In genomic region chrX:157733836-157734235, GRCm38 (mm10) we compare ENCODE assay signal across 31 mouse cellular contexts. TPM values are rescaled to one million over a fixed set of nuclear protein-coding genes. Genes with fewer than 3 reads are reported as not detected.
DNase-seq lines count a peak whose midpoint lies in the region; ATAC-seq and TF ChIP-seq lines count a peak whose summit lies in the region.
"Had no signal": no experiment of that assay in that cellular context is flagged by ENCODE, and none has a peak within 500 bp of the region (broad histone marks: within the 10 kb centered on the region; RNA-seq: fewer than 3 reads in every experiment).

No protein-coding gene starts in this region.

- no peak overlapping the region for H3K27ac ChIP-seq in forebrain, embryonic 14.5 days (ENCODE audit: low read depth, low read length)
- H3K27ac ChIP-seq in forebrain, embryonic 13.5 days: no peak overlapping the region
- peak overlapping the region; percentile 67; the same call in 1 of the 2 replicates for H3K27ac ChIP-seq in cortical plate, adult 2 months (ENCODE audit: insufficient read depth, low read length)
- H3K27ac ChIP-seq: embryonic facial prominence, embryonic 13.5 days; intestine, embryonic 15.5 days; kidney, postnatal 0 days; limb, embryonic 12.5 days; liver, embryonic 15.5 days; neural tube, embryonic 15.5 days had no signal

- no peaks in the 10 kb centered on the region for H3K9me3 ChIP-seq in forebrain, embryonic 14.5 days (replicated peaks; ENCODE audit: control insufficient read depth, low read length)
- no peaks in the 10 kb centered on the region for H3K9me3 ChIP-seq in forebrain, embryonic 13.5 days (replicated peaks)
- H3K9me3 ChIP-seq: embryonic facial prominence, embryonic 13.5 days; intestine, embryonic 15.5 days; limb, embryonic 12.5 days; liver, embryonic 15.5 days; neural tube, embryonic 15.5 days had no signal

- no peak for TF ChIP-seq POLR2A in cortical plate, adult 2 months (IDR thresholded peaks at IDR 0.05; ENCODE audit: extremely low read depth, insufficient read depth, low read length)

- H3K4me2 ChIP-seq in forebrain, embryonic 14.5 days (ENCODE audit: low read length): no peak overlapping the region
- no peak overlapping the region for H3K4me2 ChIP-seq in forebrain, embryonic 13.5 days
- H3K4me2 ChIP-seq: embryonic facial prominence, embryonic 13.5 days; intestine, embryonic 15.5 days; limb, embryonic 12.5 days; liver, embryonic 15.5 days; lung, embryonic 14.5 days; neural tube, embryonic 15.5 days had no signal

- 51% methylated on average over 2 of the region's 2 CpGs for WGBS in forebrain, embryonic 14.5 days
- 53% methylated on average over 2 of the region's 2 CpGs for WGBS in forebrain, embryonic 13.5 days

- H3K4me1 ChIP-seq in forebrain, embryonic 14.5 days (ENCODE audit: control insufficient read depth, insufficient read depth, low read length): no peaks in the 10 kb centered on the region
- no peaks in the 10 kb centered on the region for H3K4me1 ChIP-seq in forebrain, embryonic 13.5 days
- no peaks in the 10 kb centered on the region; the same call in 1 of the 2 replicates for H3K4me1 ChIP-seq in cortical plate, adult 2 months (ENCODE audit: control insufficient read depth, insufficient read depth, low read length)
- H3K4me1 ChIP-seq: embryonic facial prominence, embryonic 13.5 days; intestine, embryonic 15.5 days; limb, embryonic 12.5 days; liver, embryonic 15.5 days had no signal

- H3K9ac ChIP-seq in forebrain, embryonic 14.5 days (ENCODE audit: low read length): no peak overlapping the region
- no peak overlapping the region for H3K9ac ChIP-seq in forebrain, embryonic 13.5 days
- H3K9ac ChIP-seq: embryonic facial prominence, embryonic 13.5 days; intestine, embryonic 15.5 days; limb, embryonic 12.5 days; liver, embryonic 15.5 days; lung, embryonic 14.5 days; neural tube, embryonic 15.5 days had no signal

- ATAC-seq in forebrain, embryonic 14.5 days: no peak
- no peak for ATAC-seq in forebrain, embryonic 13.5 days
- ATAC-seq: hindbrain, embryonic 16.5 days; intestine, embryonic 15.5 days had no signal

- TF ChIP-seq CTCF in cortical plate, adult 2 months (IDR thresholded peaks at IDR 0.05; ENCODE audit: extremely low read depth, insufficient read depth, low read length): no peak

- no peak overlapping the region for H3K4me3 ChIP-seq in forebrain, embryonic 14.5 days (ENCODE audit: low read depth, low read length)
- H3K4me3 ChIP-seq in forebrain, embryonic 13.5 days: no peak overlapping the region
- no peak overlapping the region for H3K4me3 ChIP-seq in cortical plate, adult 2 months (ENCODE audit: insufficient read depth, low read length)
- H3K4me3 ChIP-seq: embryonic facial prominence, embryonic 13.5 days; erythroblast, embryonic 14.5 days; intestine, embryonic 15.5 days; limb, embryonic 12.5 days; liver, embryonic 15.5 days; neural tube, embryonic 15.5 days had no signal

- peak; percentile 13 for DNase-seq in forebrain, embryonic 14.5 days (ENCODE audit: low spot score)
- DNase-seq in retina, postnatal 1 day: peak; percentile 8
- DNase-seq in retina, embryonic 14.5 days (ENCODE audit: low spot score): no peak
- DNase-seq in cerebellum, adult 9-11 months: peak; percentile 45
- DNase-seq in kidney, adult 11 months: no peak
- DNase-seq in adrenal gland, postnatal 4 days (ENCODE audit: low spot score in 2 of 2): no peak
- DNase-seq: adrenal gland, postnatal 14 days; gastrocnemius, postnatal 14 days; kidney, adult 8-10 months; lung, postnatal 14 days; midbrain, embryonic 14.5 days; right cerebral cortex, adult 18-20 months; thymus, adult 2 months; thymus, postnatal 4 days had no signal

- no peaks in the 10 kb centered on the region for H3K27me3 ChIP-seq in forebrain, embryonic 14.5 days (replicated peaks; ENCODE audit: control insufficient read depth, insufficient read depth, low read length)
- no peaks in the 10 kb centered on the region; the same call in 1 of the 2 replicates for H3K27me3 ChIP-seq in forebrain, embryonic 13.5 days
- H3K27me3 ChIP-seq: intestine, embryonic 15.5 days; liver, embryonic 15.5 days had no signal

- no peaks in the 10 kb centered on the region for H3K36me3 ChIP-seq in forebrain, embryonic 14.5 days (ENCODE audit: control insufficient read depth, insufficient read depth, low read length)
- no peaks in the 10 kb centered on the region for H3K36me3 ChIP-seq in forebrain, embryonic 13.5 days (ENCODE audit: poor library complexity, severe bottlenecking)
- H3K36me3 ChIP-seq: embryonic facial prominence, embryonic 13.5 days; intestine, embryonic 15.5 days; limb, embryonic 12.5 days; liver, embryonic 15.5 days; neural tube, embryonic 15.5 days had no signal

RNA-seq across cellular contexts. Expression of gene Smpx, which starts 35.1 kb away (rescaled TPM):
- not detected in 2 replicates for polyA plus RNA-seq in forebrain, embryonic 14.5 days (2014; fragmentation: Nextera tagmentation; extraction: Ambion mirVana)
- 0.60 TPM in 1 of 2 replicates, not detected in the other for polyA plus RNA-seq in forebrain, embryonic 13.5 days (2015; fragmentation: Nextera tagmentation; extraction: Ambion mirVana)
- not detected in 2 replicates for polyA plus RNA-seq in cortical plate, adult 2 months (2012; rRNA removed)
- 10 to 100 TPM; 20.2 to 30.5 TPM for total RNA-seq in adrenal gland, postnatal 4 days (2021)
- total RNA-seq: left cerebral cortex, postnatal 14 days; MEL had no signal
- polyA plus RNA-seq: erythroblast, embryonic 14.5 days; forebrain, embryonic 11.5 days; hindbrain, embryonic 11.5 days; hindbrain, embryonic 16.5 days; liver, adult 2 months; midbrain, embryonic 14.5 days; spleen, adult 2 months had no signal

Comparison
In these comparisons a context has a peak if more than half of its experiments do, and no peak if none do; other contexts are left out.
1. DNase-seq: peak in forebrain, embryonic 14.5 days (single experiment), retina, postnatal 1 day (single experiment) and cerebellum, adult 9-11 months (single experiment); none in retina, embryonic 14.5 days (single experiment), kidney, adult 11 months (single experiment) and adrenal gland, postnatal 4 days (0 of 2).